Mouse (Mus musculus) hindbrain, embryonic 14.5 days (tissue): ENCODE data around the gene Slco4a1. TPM values are rescaled to one million over a fixed set of nuclear protein-coding genes. Genes with fewer than 3 reads are reported as not detected.

Experiments
- ATAC-seq: fragments of 200-750 bp; cut with Nextera tagmentation; 2 replicates; pipeline ENCODE4 v1.8.0; 2017; ENCODE audit warnings: moderate number of reproducible peaks, mild to moderate bottlenecking, moderate TSS enrichment, moderate library complexity; ENCODE audit not compliant: low FRiP score
- DNase-seq: peaks from one replicate; pipeline ENCODE4 v3.0.0-alpha.2; 2015; ENCODE audit warnings: low spot score
- H3K27ac ChIP-seq: fragments of 300-500 bp; sonication (generic); 2 replicates; pipeline ENCODE4 v1.5.1; 2014; ENCODE audit warnings: mild to moderate bottlenecking, moderate library complexity
- H3K27me3 ChIP-seq: fragments of 300-500 bp; sonication (generic); 2 replicates; pipeline ENCODE4 v1.6.1; 2014; ENCODE audit warnings: mild to moderate bottlenecking, low read length, mixed read lengths; ENCODE audit not compliant: control insufficient read depth, insufficient read depth
- H3K36me3 ChIP-seq: fragments of 300-500 bp; sonication (generic); replicated peaks from 2 replicates; pipeline ENCODE4 v1.6.1; 2014; ENCODE audit not compliant: control insufficient read depth, insufficient read depth
- H3K4me1 ChIP-seq: fragments of 300-500 bp; sonication (generic); replicated peaks from 2 replicates; pipeline ENCODE4 v1.6.1; 2014; ENCODE audit warnings: antibody characterized with exemption, low read length, mixed read lengths; ENCODE audit not compliant: control insufficient read depth, insufficient read depth
- H3K4me2 ChIP-seq: fragments of 300-500 bp; sonication (generic); replicated peaks from 2 replicates; pipeline ENCODE4 v1.6.1; 2014; ENCODE audit warnings: mild to moderate bottlenecking, moderate library complexity
- H3K4me3 ChIP-seq: fragments of 300-500 bp; sonication (generic); replicated peaks from 2 replicates; pipeline ENCODE4 v1.5.1; 2014; ENCODE audit warnings: mild to moderate bottlenecking, low read length
- H3K9ac ChIP-seq: fragments of 300-500 bp; sonication (generic); 2 replicates; pipeline ENCODE4 v1.6.1; 2014
- H3K9me3 ChIP-seq: fragments of 300-500 bp; sonication (generic); 2 replicates; pipeline ENCODE4 v1.6.1; 2016; ENCODE audit warnings: low read length; ENCODE audit not compliant: control insufficient read depth
- WGBS: fragments of 180-500 bp; shearing (Covaris S2); extraction: QIAGEN DNeasy Blood & Tissue Kit; methylation state at CpG from one replicate; pipeline ENCODE4 v1.1.7; 2014; 5-methylcytosine and 5-hydroxymethylcytosine counted together
- polyA plus RNA-seq: library from polyadenylated mRNA; unstranded; fragments of >200 nt; fragmentation: Nextera tagmentation; extraction: Ambion mirVana; gene quantifications from 2 replicates; pipeline ENCODE4 v1.2.1, GENCODE M21; 2014

Slco4a1 gene
- polyA plus RNA-seq, 1 experiment from 2014 or later, result 1.4 TPM

GRCm38 (mm10) chr2:180484882-180485281 lies 28.8 kb downstream of the Slco4a1 start:
- 58% methylated on average over 4 of the region's 4 CpGs for WGBS
- ATAC-seq (no peak), DNase-seq (no peak)
- H3K27ac ChIP-seq, result peak overlapping the region; percentile 33; the same call in 1 of the 2 replicates
- no peak overlapping the region for H3K9ac ChIP-seq
- no peaks in the 10 kb centered on the region for H3K27me3 ChIP-seq
- H3K4me1 ChIP-seq, result peaks cover 10% of the 10 kb centered on the region; the same call in 1 of the 2 replicates
- no peaks in the 10 kb centered on the region for H3K9me3 ChIP-seq
- H3K4me3 ChIP-seq, result no peak overlapping the region
- no peaks in the 10 kb centered on the region for H3K36me3 ChIP-seq
- no peak overlapping the region for H3K4me2 ChIP-seq

GRCm38 (mm10) chr2:180485306-180485705 lies 29.3 kb downstream of the Slco4a1 start:
- ATAC-seq (no peak), DNase-seq (peak; percentile 38)
- Histone ChIP-seq H3K27ac (peak overlapping the region; percentile 33; the same call in 1 of the 2 replicates), H3K9ac (no peak overlapping the region), H3K4me3 (no peak overlapping the region), H3K4me1 (peaks cover 10% of the 10 kb centered on the region; the same call in 1 of the 2 replicates), H3K36me3 (no peaks in the 10 kb centered on the region), H3K9me3 (no peaks in the 10 kb centered on the region), H3K27me3 (no peaks in the 10 kb centered on the region), H3K4me2 (no peak overlapping the region)
- WGBS, result 26% methylated on average over 3 of the region's 3 CpGs

- 7% methylated on average over 17 of the region's 17 CpGs for whole genome bisulfite sequencing
- H3K4me3 ChIP-seq, result no peak overlapping the region
- H3K9ac ChIP-seq, result no peak overlapping the region
- no peak overlapping the region for H3K27ac ChIP-seq
- no peaks in the 10 kb centered on the region for H3K9me3 ChIP-seq
- DNase-seq (peak; percentile 46), ATAC-seq (no peak)
- no peaks in the 10 kb centered on the region for H3K36me3 ChIP-seq
- H3K4me2 ChIP-seq, result peak overlapping the region; percentile 33
- no peaks in the 10 kb centered on the region; the same call in 1 of the 2 replicates for H3K4me1 ChIP-seq
- H3K27me3 ChIP-seq, result no peaks in the 10 kb centered on the region
These were observed 32.2 kb downstream of the Slco4a1 start for GRCm38 (mm10) chr2:180488210-180488751.

- Histone ChIP-seq H3K9me3 (no peaks in the 10 kb centered on the region), H3K9ac (no peak overlapping the region), H3K27ac (no peak overlapping the region), H3K27me3 (peaks cover 28% of the 10 kb centered on the region), H3K4me1 (peaks cover 19% of the 10 kb centered on the region), H3K4me2 (no peak overlapping the region), H3K36me3 (no peaks in the 10 kb centered on the region), H3K4me3 (no peak overlapping the region)
- DNase-seq (no peak), ATAC-seq (no peak)
- WGBS, result 77% methylated on average over 8 of the region's 8 CpGs
These were observed 39.9 kb downstream of the Slco4a1 start for GRCm38 (mm10) chr2:180495906-180496305.

GRCm38 (mm10) chr2:180499741-180500140 lies 43.7 kb downstream of the Slco4a1 start, which contains the start of gene Ntsr1:
TSS of gene Ntsr1 (plus strand) at chr2:180499976.
- ATAC-seq (peak; percentile 60), DNase-seq (peak; percentile 40)
- H3K4me3 ChIP-seq, result peak within 1 kb of the TSS; percentile 34
- peak within 1 kb of the TSS; percentile 51; the same call in 1 of the 2 replicates for H3K9ac ChIP-seq
- WGBS, result under 1% methylated on average over 30 of the region's 30 CpGs
- no peaks in the 10 kb centered on the region for H3K9me3 ChIP-seq
- H3K27ac ChIP-seq, result no peak within 1 kb of the TSS
- H3K4me1 ChIP-seq, result peaks cover 26% of the 10 kb centered on the region
- H3K27me3 ChIP-seq, result peaks cover 37% of the 10 kb centered on the region
- H3K36me3 ChIP-seq, result no peaks in the 10 kb centered on the region
- peak within 1 kb of the TSS; percentile 69 for H3K4me2 ChIP-seq

GRCm38 (mm10) chr2:180500726-180501125 lies 44.7 kb downstream of the Slco4a1 start:
- Histone ChIP-seq H3K4me3 (0 out of 2 replicates have a peak overlapping the region, but pooled peaks have one; percentile 1), H3K9me3 (no peaks in the 10 kb centered on the region), H3K4me2 (peak overlapping the region; percentile 69), H3K27me3 (peaks cover 37% of the 10 kb centered on the region), H3K27ac (no peak overlapping the region), H3K4me1 (peaks cover 26% of the 10 kb centered on the region), H3K36me3 (no peaks in the 10 kb centered on the region), H3K9ac (no peak overlapping the region)
- ATAC-seq (no peak), DNase-seq (no peak)
- WGBS, result 38% methylated on average over 13 of the region's 13 CpGs

- Histone ChIP-seq H3K27ac (no peak overlapping the region), H3K4me2 (peak overlapping the region; percentile 69; the same call in 1 of the 2 replicates), H3K27me3 (peaks cover 37% of the 10 kb centered on the region), H3K4me3 (0 out of 2 replicates have a peak overlapping the region, but pooled peaks have one; percentile 1), H3K9ac (no peak overlapping the region), H3K9me3 (no peaks in the 10 kb centered on the region), H3K36me3 (no peaks in the 10 kb centered on the region), H3K4me1 (peaks cover 26% of the 10 kb centered on the region)
- DNase-seq (no peak), ATAC-seq (no peak)
- WGBS, result 41% methylated on average over 9 of the region's 9 CpGs
These were observed 45.3 kb downstream of the Slco4a1 start for GRCm38 (mm10) chr2:180501217-180501967.

GRCm38 (mm10) chr2:180506281-180506680 lies 50.2 kb downstream of the Slco4a1 start:
- Histone ChIP-seq H3K9ac (no peak overlapping the region), H3K36me3 (no peaks in the 10 kb centered on the region), H3K27me3 (peaks cover 8% of the 10 kb centered on the region), H3K4me1 (0 out of 2 replicates have a peak, but pooled peaks cover 3% of the 10 kb centered on the region), H3K9me3 (no peaks in the 10 kb centered on the region), H3K4me2 (no peak overlapping the region), H3K4me3 (no peak overlapping the region), H3K27ac (no peak overlapping the region)
- DNase-seq (no peak), ATAC-seq (no peak)
- WGBS, result 33% methylated on average over 5 of the region's 5 CpGs

- ATAC-seq (no peak), DNase-seq (no peak)
- no peaks in the 10 kb centered on the region for H3K36me3 ChIP-seq
- no peak overlapping the region for H3K4me2 ChIP-seq
- no peak overlapping the region for H3K4me3 ChIP-seq
- no peaks in the 10 kb centered on the region for H3K9me3 ChIP-seq
- no peak overlapping the region for H3K9ac ChIP-seq
- H3K27me3 ChIP-seq, result 0 out of 2 replicates have a peak, but pooled peaks cover 5% of the 10 kb centered on the region
- 72% methylated on average over 14 of the region's 14 CpGs for WGBS
- no peak overlapping the region for H3K27ac ChIP-seq
- peaks cover 8% of the 10 kb centered on the region; the same call in 1 of the 2 replicates for H3K4me1 ChIP-seq
These were observed 52.5 kb downstream of the Slco4a1 start for GRCm38 (mm10) chr2:180508455-180509115.
